8 mouse cellular contexts compared by ENCODE assay signal in the genomic region with DNA sequence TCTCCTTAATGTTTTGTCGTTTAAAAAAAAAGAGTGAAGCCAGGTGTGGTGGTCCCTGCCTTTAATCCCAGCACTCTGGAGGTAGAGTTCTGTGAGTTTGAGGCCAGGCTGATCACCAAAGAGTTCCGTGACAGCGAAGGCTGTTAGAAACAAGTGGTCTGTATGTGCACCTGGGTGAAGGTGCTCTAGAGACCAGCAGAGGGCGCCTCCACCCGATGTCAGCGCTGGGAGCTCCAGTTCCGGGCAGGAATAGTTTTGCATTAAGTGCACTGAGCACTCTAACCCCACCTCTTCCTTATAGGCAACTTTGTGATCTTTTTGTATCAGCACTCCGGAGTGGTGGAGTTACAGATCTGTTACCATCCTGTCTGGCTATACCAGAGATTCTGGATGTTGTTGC. TPM values are rescaled to one million over a fixed set of nuclear protein-coding genes. Genes with fewer than 3 reads are reported as not detected.
DNase-seq lines count a peak whose midpoint lies in the region; ATAC-seq lines count a peak whose summit lies in the region.

No protein-coding gene starts in this region.

- H3K4me2 ChIP-seq in embryonic facial prominence, embryonic 13.5 days, result peak overlapping the region; percentile 90
- peak overlapping the region; percentile 89 for H3K4me2 ChIP-seq in limb, embryonic 13.5 days (replicated peaks)
- peak overlapping the region; percentile 89 for H3K4me2 ChIP-seq in midbrain, embryonic 13.5 days (replicated peaks)

- intact Hi-C loops in heart, postnatal 14 days (cut with DNase I), result no loop called here

- H3K9ac ChIP-seq in embryonic facial prominence, embryonic 13.5 days, result peak overlapping the region; percentile 97
- H3K9ac ChIP-seq in limb, embryonic 13.5 days, result peak overlapping the region; percentile 96; the same call in 1 of the 2 replicates
- H3K9ac ChIP-seq in midbrain, embryonic 13.5 days (replicated peaks), result peak overlapping the region; percentile 89

- H3K4me3 ChIP-seq in embryonic facial prominence, embryonic 13.5 days, result peak overlapping the region; percentile 74
- peak overlapping the region; percentile 77 for H3K4me3 ChIP-seq in limb, embryonic 13.5 days
- peak overlapping the region; percentile 71 for H3K4me3 ChIP-seq in midbrain, embryonic 13.5 days (replicated peaks)

- DNase-seq in gastrocnemius, adult 18-20 months (ENCODE audit: low spot score), result peak; percentile 19
- DNase-seq in gastrocnemius, postnatal 25 days, result no peak
- peak; percentile 79 for DNase-seq in adipocyte (ENCODE audit: low spot score)
- DNase-seq in heart, postnatal 14 days, result peak; percentile 27 to 37
- peak; percentile 80 for DNase-seq in testis, postnatal 14 days (ENCODE audit: low spot score)

- no peak for ATAC-seq in embryonic facial prominence, embryonic 13.5 days (ENCODE audit: insufficient number of reproducible peaks, insufficient read depth, low FRiP score, low TSS enrichment, low read depth)
- no peak for ATAC-seq in limb, embryonic 13.5 days (ENCODE audit: low FRiP score, low read depth)
- ATAC-seq in midbrain, embryonic 13.5 days, result no peak; the same call in 1 of the 2 replicates

- H3K27me3 ChIP-seq in embryonic facial prominence, embryonic 13.5 days, result no peaks in the 10 kb centered on the region
- no peaks in the 10 kb centered on the region for H3K27me3 ChIP-seq in limb, embryonic 13.5 days
- H3K27me3 ChIP-seq in midbrain, embryonic 13.5 days, result peaks cover 6% of the 10 kb centered on the region; the same call in 1 of the 2 replicates

- peaks cover 36% of the 10 kb centered on the region for H3K4me1 ChIP-seq in embryonic facial prominence, embryonic 13.5 days
- peaks cover 44% of the 10 kb centered on the region for H3K4me1 ChIP-seq in limb, embryonic 13.5 days
- peaks cover 41% of the 10 kb centered on the region for H3K4me1 ChIP-seq in midbrain, embryonic 13.5 days (replicated peaks)

- peaks cover 22% of the 10 kb centered on the region for H3K36me3 ChIP-seq in embryonic facial prominence, embryonic 13.5 days
- H3K36me3 ChIP-seq in limb, embryonic 13.5 days, result peaks cover 26% of the 10 kb centered on the region
- peaks cover 13% of the 10 kb centered on the region for H3K36me3 ChIP-seq in midbrain, embryonic 13.5 days

- no peak overlapping the region for H3K27ac ChIP-seq in embryonic facial prominence, embryonic 13.5 days
- H3K27ac ChIP-seq in limb, embryonic 13.5 days, result no peak overlapping the region
- H3K27ac ChIP-seq in midbrain, embryonic 13.5 days, result no peak overlapping the region

- no peaks in the 10 kb centered on the region for H3K9me3 ChIP-seq in embryonic facial prominence, embryonic 13.5 days
- H3K9me3 ChIP-seq in limb, embryonic 13.5 days, result no peaks in the 10 kb centered on the region
- H3K9me3 ChIP-seq in midbrain, embryonic 13.5 days, result no peaks in the 10 kb centered on the region

- WGBS in embryonic facial prominence, embryonic 13.5 days, result 31% methylated on average over 8 of the region's 8 CpGs
- 34% methylated on average over 8 of the region's 8 CpGs for WGBS in limb, embryonic 13.5 days
- 37% methylated on average over 8 of the region's 8 CpGs for WGBS in midbrain, embryonic 13.5 days

RNA-seq across cellular contexts. Expression of a gene that starts 1.2 kb away (rescaled TPM):
- 10 to 100 TPM; 21.8 to 23.4 TPM for total RNA-seq in gastrocnemius, adult 18-20 months (2021)
- total RNA-seq in gastrocnemius, postnatal 25 days (2021), result 10 to 100 TPM; 15.4 to 18.8 TPM
- 88.8 and 97.7 TPM in 2 replicates for polyA plus RNA-seq in embryonic facial prominence, embryonic 13.5 days (2015; fragmentation: Nextera tagmentation; extraction: Ambion mirVana)
- total RNA-seq in heart, postnatal 14 days (2021), result 10 to 100 TPM; 18.2 to 21.7 TPM
- polyA plus RNA-seq in limb, embryonic 13.5 days (2015; fragmentation: Nextera tagmentation; extraction: Ambion mirVana), result 92.9 and 106 TPM in 2 replicates
- polyA plus RNA-seq in midbrain, embryonic 13.5 days (2015; fragmentation: Nextera tagmentation; extraction: Ambion mirVana), result 64.9 and 68.9 TPM in 2 replicates

RNA-seq across cellular contexts. Expression of a gene that starts 28.0 kb away (rescaled TPM):
- 10 to 100 TPM; 17.5 to 20.1 TPM for total RNA-seq in gastrocnemius, adult 18-20 months (2021)
- 10 to 100 TPM; 18.1 to 18.9 TPM for total RNA-seq in gastrocnemius, postnatal 25 days (2021)
- polyA plus RNA-seq in embryonic facial prominence, embryonic 13.5 days (2015; fragmentation: Nextera tagmentation; extraction: Ambion mirVana), result 53.3 and 56.4 TPM in 2 replicates
- 10 to 100 TPM; 31.6 to 32.4 TPM for total RNA-seq in heart, postnatal 14 days (2021)
- polyA plus RNA-seq in limb, embryonic 13.5 days (2015; fragmentation: Nextera tagmentation; extraction: Ambion mirVana), result 48.1 and 49.8 TPM in 2 replicates
- 44.7 and 47.7 TPM in 2 replicates for polyA plus RNA-seq in midbrain, embryonic 13.5 days (2015; fragmentation: Nextera tagmentation; extraction: Ambion mirVana)

RNA-seq across cellular contexts. Expression of a gene that starts 36.4 kb away (rescaled TPM):
- 1 to 10 TPM; 2.6 to 4.0 TPM for total RNA-seq in gastrocnemius, adult 18-20 months (2021)
- total RNA-seq in gastrocnemius, postnatal 25 days (2021), result 1 to 10 TPM; 4.7 to 5.4 TPM
- 30.9 and 39.0 TPM in 2 replicates for polyA plus RNA-seq in embryonic facial prominence, embryonic 13.5 days (2015; fragmentation: Nextera tagmentation; extraction: Ambion mirVana)
- total RNA-seq in heart, postnatal 14 days (2021), result 10 to 100 TPM in 1 of 2 experiments, 1 to 10 TPM in 1; 9.8 to 10.2 TPM
- polyA plus RNA-seq in limb, embryonic 13.5 days (2015; fragmentation: Nextera tagmentation; extraction: Ambion mirVana), result 28.8 and 29.4 TPM in 2 replicates
- 0.85 and 1.6 TPM in 2 replicates for polyA plus RNA-seq in midbrain, embryonic 13.5 days (2015; fragmentation: Nextera tagmentation; extraction: Ambion mirVana)
